Mouse (Mus musculus) embryonic fibroblast, embryonic 13.5 days (primary cell): ENCODE data around the gene Robo2.

Experiments
- CTCF ChIP-seq: IDR thresholded peaks from 2 replicates; pipeline ENCODE4 v1.5.1; 2011; ENCODE audit warnings: mild to moderate bottlenecking, control low read depth, low read length, moderate library complexity, borderline replicate concordance; ENCODE audit not compliant: insufficient read depth
- POLR2A ChIP-seq: IDR thresholded peaks from 2 replicates; pipeline ENCODE4 v1.6.1; 2011; ENCODE audit warnings: low read depth, mild to moderate bottlenecking, control low read depth, low read length, moderate library complexity

GRCm38 (mm10) chr16:74055061-74055751, 356.4 kb downstream of the Robo2 start:
- no peak for TF ChIP-seq POLR2A
- TF ChIP-seq CTCF: no peak
